Mouse (Mus musculus) stomach, embryonic 14.5 days (tissue): ENCODE data around the gene Fam120a. TPM values are rescaled to one million over a fixed set of nuclear protein-coding genes. Genes with fewer than 3 reads are reported as not detected.

Experiments used
- ATAC-seq: fragments of 200-750 bp; cut with Nextera tagmentation; 2 replicates; pipeline ENCODE4 v1.8.0; 2017; ENCODE audit warnings: low read depth, moderate TSS enrichment; ENCODE audit not compliant: insufficient number of reproducible peaks, insufficient read depth, low FRiP score
- H3K27ac ChIP-seq: fragments of 300-500 bp; sonication (generic); 2 replicates; pipeline ENCODE4 v1.5.1; 2014; ENCODE audit warnings: mild to moderate bottlenecking, low read length, moderate library complexity, mixed read lengths
- H3K27me3 ChIP-seq: fragments of 300-500 bp; sonication (generic); 2 replicates; pipeline ENCODE4 v1.6.1; 2014; ENCODE audit warnings: low read length, control low read depth, mixed read lengths; ENCODE audit not compliant: control insufficient read depth, insufficient read depth
- H3K36me3 ChIP-seq: fragments of 300-500 bp; sonication (generic); 2 replicates; pipeline ENCODE4 v1.6.1; 2014; ENCODE audit warnings: mild to moderate bottlenecking, control low read depth, low read length, moderate library complexity, mixed read lengths; ENCODE audit not compliant: control insufficient read depth, insufficient read depth
- H3K4me1 ChIP-seq: fragments of 300-500 bp; sonication (generic); 2 replicates; pipeline ENCODE4 v1.6.1; 2014; ENCODE audit warnings: low read length, control low read depth, mixed read lengths; ENCODE audit not compliant: control insufficient read depth, insufficient read depth
- H3K4me2 ChIP-seq: fragments of 300-500 bp; sonication (generic); replicated peaks from 2 replicates; pipeline ENCODE4 v1.6.1; 2014; ENCODE audit warnings: low read depth, low read length, control low read depth
- H3K4me3 ChIP-seq: fragments of 300-500 bp; sonication (generic); 2 replicates; pipeline ENCODE4 v1.5.1; 2014; ENCODE audit warnings: low read depth, low read length, control low read depth
- H3K9ac ChIP-seq: fragments of 300-500 bp; sonication (generic); replicated peaks from 2 replicates; pipeline ENCODE4 v1.6.1; 2014; ENCODE audit warnings: low read depth, mild to moderate bottlenecking, control low read depth, low read length, moderate library complexity, mixed read lengths
- H3K9me3 ChIP-seq: fragments of 300-500 bp; sonication (generic); 2 replicates; pipeline ENCODE4 v1.6.1; 2016; ENCODE audit warnings: low read depth, low read length, control low read depth; ENCODE audit not compliant: control insufficient read depth
- WGBS: fragments of 180-500 bp; shearing (Covaris S2); extraction: QIAGEN DNeasy Blood & Tissue Kit; methylation state at CpG from one replicate; pipeline ENCODE4 v1.1.7; 2014; 5-methylcytosine and 5-hydroxymethylcytosine counted together
- polyA plus RNA-seq: library from polyadenylated mRNA; unstranded; fragments of >200 nt; fragmentation: Nextera tagmentation; extraction: Ambion mirVana; gene quantifications from 2 replicates; pipeline ENCODE4 v1.2.1, GENCODE M21; 2014

The Fam120a gene
- polyA plus RNA-seq, 1 experiment from 2014 or later = 47.3 TPM

DNA sequence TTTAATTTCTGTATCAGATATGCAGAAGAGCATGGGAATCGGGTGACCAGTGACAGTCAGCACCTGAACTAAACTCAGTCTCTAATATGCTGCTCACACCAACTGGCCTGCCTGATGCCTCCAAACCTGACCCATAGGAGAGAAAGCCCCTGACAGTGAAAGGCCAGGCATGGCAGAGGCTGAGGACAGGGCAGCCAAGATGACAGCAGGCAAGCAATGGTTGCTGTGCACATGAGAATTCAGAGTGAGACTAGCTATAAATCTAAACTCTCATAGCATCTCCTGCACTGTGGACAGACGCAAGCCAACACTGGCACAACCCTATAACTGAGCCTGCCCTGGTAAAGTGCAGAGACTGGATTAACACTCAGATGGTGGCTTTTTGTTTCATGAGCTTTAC, 117.5 kb downstream of the Fam120a start:
- no peak for ATAC-seq
- H3K4me2 ChIP-seq = no peak overlapping the region
- no peaks in the 10 kb centered on the region for H3K27me3 ChIP-seq
- H3K9ac ChIP-seq = no peak overlapping the region
- WGBS = 82% methylated on average over 2 of the region's 2 CpGs
- no peak overlapping the region for H3K4me3 ChIP-seq
- H3K4me1 ChIP-seq = peaks cover 29% of the 10 kb centered on the region
- no peak overlapping the region for H3K27ac ChIP-seq
- no peaks in the 10 kb centered on the region for H3K36me3 ChIP-seq
- no peaks in the 10 kb centered on the region for H3K9me3 ChIP-seq

DNA sequence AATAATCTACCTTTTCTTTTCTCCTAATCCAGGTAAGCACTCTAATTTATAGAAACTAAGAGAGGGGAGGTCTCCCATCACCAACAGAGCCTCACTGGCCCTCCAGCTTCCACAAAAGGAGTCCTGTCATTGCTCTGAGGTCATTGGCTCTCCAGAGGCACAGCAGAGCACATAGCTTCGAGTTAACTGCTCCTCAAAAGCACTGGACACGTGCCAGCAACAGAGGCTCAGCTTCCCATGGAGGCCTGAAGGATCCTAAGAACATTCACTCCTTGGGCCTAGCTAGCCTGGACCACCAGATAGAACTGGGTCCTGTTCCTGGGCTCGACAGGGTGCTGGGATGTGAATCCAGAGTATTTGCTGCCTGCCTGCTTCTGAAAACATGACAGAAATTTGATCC, 118.7 kb downstream of the Fam120a start:
- Histone ChIP-seq H3K4me3 (no peak overlapping the region), H3K9me3 (no peaks in the 10 kb centered on the region), H3K9ac (no peak overlapping the region), H3K36me3 (no peaks in the 10 kb centered on the region), H3K27ac (no peak overlapping the region), H3K4me1 (peaks cover 20% of the 10 kb centered on the region), H3K4me2 (no peak overlapping the region), H3K27me3 (no peaks in the 10 kb centered on the region)
- no peak for ATAC-seq
- 22% methylated on average over 3 of the region's 3 CpGs for WGBS

- 49% methylated on average over 4 of the region's 4 CpGs for WGBS
Measured at GRCm38 (mm10) chr13:48845308-48845707, 122.5 kb downstream of the Fam120a start.

GRCm38 (mm10) chr13:48843530-48843929, 124.3 kb downstream of the Fam120a start:
- Histone ChIP-seq H3K27ac (no peak overlapping the region), H3K36me3 (no peaks in the 10 kb centered on the region), H3K9me3 (no peaks in the 10 kb centered on the region), H3K4me2 (no peak overlapping the region), H3K4me3 (no peak overlapping the region), H3K27me3 (no peaks in the 10 kb centered on the region), H3K9ac (no peak overlapping the region), H3K4me1 (0 out of 2 replicates have a peak, but pooled peaks cover 3% of the 10 kb centered on the region)
- 91% methylated on average over 1 of the region's 1 CpGs for WGBS
- ATAC-seq = no peak

More at GRCm38 (mm10) chr13:48845308-48845707, 122.5 kb downstream of the Fam120a start:
- Histone ChIP-seq H3K36me3 (no peaks in the 10 kb centered on the region), H3K9me3 (no peaks in the 10 kb centered on the region), H3K9ac (no peak overlapping the region), H3K4me1 (0 out of 2 replicates have a peak, but pooled peaks cover 9% of the 10 kb centered on the region), H3K27me3 (no peaks in the 10 kb centered on the region), H3K27ac (no peak overlapping the region), H3K4me2 (no peak overlapping the region), H3K4me3 (no peak overlapping the region)
- no peak for ATAC-seq

DNA sequence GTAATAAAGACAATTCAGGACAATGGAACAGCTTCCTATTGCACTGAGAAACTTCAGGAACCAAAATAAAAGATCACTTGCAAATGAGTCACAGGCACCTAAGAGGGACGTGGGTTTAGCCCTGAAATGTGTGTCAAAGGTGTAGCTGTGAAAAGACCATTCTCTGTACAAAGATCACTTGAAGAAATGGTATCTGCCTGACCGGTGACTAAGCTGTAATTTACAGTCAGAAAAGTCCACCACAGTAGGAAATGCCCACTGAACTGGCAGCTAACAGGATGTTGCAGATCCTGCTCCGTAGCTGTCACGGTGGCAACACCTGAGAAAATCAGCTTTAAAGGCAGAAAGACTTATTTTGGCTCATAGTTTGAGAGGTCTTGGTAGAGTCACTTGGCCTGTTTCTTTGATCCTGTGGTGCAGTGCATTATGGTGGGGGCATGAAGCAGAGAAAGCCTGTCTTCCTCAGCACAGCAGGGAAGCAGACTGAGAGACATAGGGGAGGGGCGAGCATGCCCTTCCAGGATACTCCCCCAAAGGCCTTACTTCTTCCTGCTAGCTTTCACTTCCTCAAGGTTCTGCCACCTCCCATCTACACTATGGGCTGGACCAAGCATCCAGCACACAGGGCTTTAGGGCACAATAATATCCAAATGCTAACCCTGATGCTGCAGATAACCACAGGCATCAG, 125.8 kb downstream of the Fam120a start:
- Histone ChIP-seq H3K4me1 (0 out of 2 replicates have a peak, but pooled peaks cover 3% of the 10 kb centered on the region), H3K27ac (no peak overlapping the region), H3K27me3 (no peaks in the 10 kb centered on the region), H3K36me3 (no peaks in the 10 kb centered on the region), H3K4me3 (no peak overlapping the region), H3K9ac (no peak overlapping the region), H3K9me3 (no peaks in the 10 kb centered on the region), H3K4me2 (no peak overlapping the region)
- 73% methylated on average over 5 of the region's 5 CpGs for WGBS
- no peak for ATAC-seq

- WGBS = 80% methylated on average over 2 of the region's 2 CpGs
- peaks cover 6% of the 10 kb centered on the region for H3K36me3 ChIP-seq
- ATAC-seq = no peak
Measured at GRCm38 (mm10) chr13:48838284-48838683, 129.5 kb downstream of the Fam120a start.

GRCm38 (mm10) chr13:48837537-48837936, 130.3 kb downstream of the Fam120a start:
- H3K9ac ChIP-seq = no peak overlapping the region
- no peaks in the 10 kb centered on the region for H3K9me3 ChIP-seq
- no peak for ATAC-seq
- no peak overlapping the region for H3K4me2 ChIP-seq
- no peak overlapping the region for H3K4me3 ChIP-seq
- WGBS = 63% methylated on average over 6 of the region's 6 CpGs
- peaks cover 6% of the 10 kb centered on the region for H3K36me3 ChIP-seq
- no peak overlapping the region for H3K27ac ChIP-seq
- H3K4me1 ChIP-seq = 0 out of 2 replicates have a peak, but pooled peaks cover 3% of the 10 kb centered on the region
- no peaks in the 10 kb centered on the region for H3K27me3 ChIP-seq

More at GRCm38 (mm10) chr13:48838284-48838683, 129.5 kb downstream of the Fam120a start:
- no peak overlapping the region for H3K27ac ChIP-seq
- H3K27me3 ChIP-seq = no peaks in the 10 kb centered on the region
- H3K9ac ChIP-seq = no peak overlapping the region
- no peaks in the 10 kb centered on the region for H3K9me3 ChIP-seq
- H3K4me2 ChIP-seq = no peak overlapping the region
- H3K4me3 ChIP-seq = no peak overlapping the region
- H3K4me1 ChIP-seq = 0 out of 2 replicates have a peak, but pooled peaks cover 3% of the 10 kb centered on the region

GRCm38 (mm10) chr13:48830528-48831250, 137.1 kb downstream of the Fam120a start:
- H3K4me3 ChIP-seq = no peak overlapping the region
- no peak overlapping the region for H3K9ac ChIP-seq
- no peak overlapping the region for H3K4me2 ChIP-seq
- H3K27ac ChIP-seq = no peak overlapping the region
- no peak for ATAC-seq
- H3K27me3 ChIP-seq = no peaks in the 10 kb centered on the region
- H3K9me3 ChIP-seq = no peaks in the 10 kb centered on the region
- peaks cover 52% of the 10 kb centered on the region for H3K36me3 ChIP-seq
- no peaks in the 10 kb centered on the region for H3K4me1 ChIP-seq
- 78% methylated on average over 14 of the region's 14 CpGs for WGBS
